Mouse (Mus musculus) brain, adult 10 weeks (tissue): ENCODE measurements around the gene Svs3a. TPM values are rescaled to one million over a fixed set of nuclear protein-coding genes. Genes with fewer than 3 reads are reported as not detected.

Experiments used
- polyA plus RNA-seq: library from polyadenylated mRNA; stranded (reverse); fragments of 350-450 nt; fragmentation: Illumina TruSeq; extraction: RNeasy Lipid Tissue Mini Kit (QIAGEN cat#74804); gene quantifications from one replicate; pipeline ENCODE4 v1.2.3, GENCODE M21; 2015; ENCODE audit warnings: low read depth, low replicate concordance

Svs3a gene
- not detected for polyA plus RNA-seq

GRCm38 (mm10) chr2:164288968-164289367 lies at the start of gene Svs3a:
TSS of gene Svs3a (plus strand) at chr2:164289268.

GRCm38 (mm10) chr2:164256540-164256939 lies 32.5 kb upstream of the Svs3a start, which contains the start of gene Svs3b:
TSS of gene Svs3b (minus strand) at chr2:164256640.

GRCm38 (mm10) chr2:164278359-164278758 lies 10.7 kb upstream of the Svs3a start, which contains the start of gene Svs4:
TSS of gene Svs4 (minus strand) at chr2:164278459.

GRCm38 (mm10) chr2:164316451-164316850 lies 27.4 kb downstream of the Svs3a start, which contains the start of gene Svs6:
TSS of gene Svs6 (plus strand) at chr2:164316751.

GRCm38 (mm10) chr2:164332440-164332839 lies 43.4 kb downstream of the Svs3a start, which contains the start of gene Svs5:
TSS of gene Svs5 (plus strand) at chr2:164332740.

Other genes starting within 250 kb of the Svs3a start
- gene Stk4, start 218.9 kb upstream of the Svs3a start, polyA plus RNA-seq: 22.5 TPM
- gene Tomm34, start 218.1 kb upstream of the Svs3a start, polyA plus RNA-seq: 78.4 TPM
- gene Kcns1, start 118.2 kb upstream of the Svs3a start, polyA plus RNA-seq: 14.4 TPM
- not detected for gene Wfdc5, start 106.5 kb upstream of the Svs3a start, polyA plus RNA-seq
- gene Wfdc12, start 98.7 kb upstream of the Svs3a start, polyA plus RNA-seq: not detected
- gene Wfdc15a, start 89.1 kb upstream of the Svs3a start, polyA plus RNA-seq: not detected
- gene Wfdc15b, start 67.6 kb upstream of the Svs3a start, polyA plus RNA-seq: not detected
- gene Svs2, start 50.8 kb upstream of the Svs3a start, polyA plus RNA-seq: not detected
- gene Svs3b, start 32.6 kb upstream of the Svs3a start, polyA plus RNA-seq: not detected
- not detected for gene Svs4, start 10.8 kb upstream of the Svs3a start, polyA plus RNA-seq
- gene Svs6, start 27.5 kb downstream of the Svs3a start, polyA plus RNA-seq: not detected
- gene Svs5, start 43.5 kb downstream of the Svs3a start, polyA plus RNA-seq: not detected
- not detected for gene Slpi, start 99.8 kb downstream of the Svs3a start, polyA plus RNA-seq
- gene Rbpjl, start 113.9 kb downstream of the Svs3a start, polyA plus RNA-seq: 0.13 TPM
- gene Matn4, start 115.9 kb downstream of the Svs3a start, polyA plus RNA-seq: 6.6 TPM
- 50.0 TPM for gene Sdc4, start 154.6 kb downstream of the Svs3a start, polyA plus RNA-seq
- 50.2 TPM for gene Sys1, start 167.7 kb downstream of the Svs3a start, polyA plus RNA-seq
- not detected for gene Gm20458, start 171.7 kb downstream of the Svs3a start, polyA plus RNA-seq
- gene Trp53tg5, start 184.5 kb downstream of the Svs3a start, polyA plus RNA-seq: not detected
- 233 TPM for gene Dbndd2, start 196.8 kb downstream of the Svs3a start, polyA plus RNA-seq
- gene Pigt, start 208.3 kb downstream of the Svs3a start, polyA plus RNA-seq: 56.1 TPM